Mouse (Mus musculus) bone marrow, adult 2 months (tissue): Measurements from ENCODE around the gene Gm9857. TPM values are rescaled to one million over a fixed set of nuclear protein-coding genes. Genes with fewer than 3 reads are reported as not detected.

Experiments
- H3K27ac ChIP-seq: fragments of 200-500 bp; 2 replicates; pipeline ENCODE4 v1.5.1; 2012; ENCODE audit warnings: low read depth, mild to moderate bottlenecking, control low read depth, inconsistent platforms, low read length; ENCODE audit not compliant: control insufficient read depth, poor library complexity, insufficient read depth
- H3K4me1 ChIP-seq: fragments of 200-500 bp; 2 replicates; pipeline ENCODE4 v1.6.1; 2011; ENCODE audit warnings: low read length; ENCODE audit not compliant: control insufficient read depth, insufficient read depth
- H3K4me3 ChIP-seq: fragments of 200-500 bp; replicated peaks from 2 replicates; pipeline ENCODE3; 2011; ENCODE audit warnings: mild to moderate bottlenecking, low read depth, low read length, control low read depth; ENCODE audit not compliant: control insufficient read depth
- CTCF ChIP-seq: fragments of 200-500 bp; IDR thresholded peaks from 2 replicates; pipeline ENCODE4 v1.5.1; 2011; ENCODE audit warnings: low read length, control low read depth; ENCODE audit not compliant: control insufficient read depth, insufficient read depth
- POLR2A ChIP-seq: fragments of 200-500 bp; IDR thresholded peaks from 2 replicates; pipeline ENCODE4 v1.6.1; 2011; ENCODE audit warnings: low read depth, mild to moderate bottlenecking, control low read depth, low read length, borderline replicate concordance; ENCODE audit not compliant: control insufficient read depth
- WGBS: fragments of 180-500 bp; shearing (Covaris S2); methylation state at CpG from one replicate; pipeline ENCODE4 v1.1.7; 2018; 5-methylcytosine and 5-hydroxymethylcytosine counted together
- polyA plus RNA-seq: library from polyadenylated mRNA; stranded (reverse); fragments of >200 nt; gene quantifications from 2 replicates; pipeline ENCODE4 v1.2.4, GENCODE M21; 2011; ENCODE audit warnings: low replicate concordance; ENCODE audit not compliant: missing spikeins, insufficient read depth, insufficient read length

Gm9857 gene
- polyA plus RNA-seq, 1 experiment = not detected

- no peak for TF ChIP-seq POLR2A
- TF ChIP-seq CTCF = no peak
- H3K4me1 ChIP-seq = no peaks in the 10 kb centered on the region
- WGBS = 78% methylated on average over 3 of the region's 3 CpGs
- H3K27ac ChIP-seq = no peak overlapping the region
- no peak overlapping the region for H3K4me3 ChIP-seq
Observed at GRCm38 (mm10) chr3:108917986-108918385, 22.3 kb downstream of the Gm9857 start.

GRCm38 (mm10) chr3:108916857-108917256, 23.4 kb downstream of the Gm9857 start:
- 39% methylated on average over 4 of the region's 4 CpGs for WGBS
- H3K4me1 ChIP-seq = peaks cover 2% of the 10 kb centered on the region
- no peak overlapping the region for H3K4me3 ChIP-seq
- no peak for TF ChIP-seq POLR2A
- no peak for TF ChIP-seq CTCF
- H3K27ac ChIP-seq = no peak overlapping the region

DNA sequence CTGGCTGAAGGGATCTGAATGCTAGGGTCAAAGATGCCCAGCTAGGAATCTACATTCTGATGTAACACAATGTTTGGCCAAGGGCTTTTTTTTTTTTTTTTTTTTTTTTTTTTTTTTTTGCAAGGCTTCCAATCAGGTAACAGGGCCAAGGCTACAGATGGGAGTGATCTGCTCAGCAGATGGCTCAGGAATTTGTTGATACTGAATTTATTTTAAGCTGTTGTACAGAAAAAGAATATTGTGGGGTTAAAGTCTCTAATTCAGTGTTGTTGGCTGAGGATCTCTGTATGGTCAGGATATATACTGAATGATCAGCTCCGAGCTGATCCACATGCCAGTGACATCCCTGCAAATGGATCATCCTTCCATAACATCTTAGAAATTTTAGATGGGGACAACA, 24.2 kb downstream of the Gm9857 start:
- Histone ChIP-seq H3K4me3 (no peak overlapping the region), H3K27ac (no peak overlapping the region), H3K4me1 (peaks cover 2% of the 10 kb centered on the region)
- no peak for TF ChIP-seq CTCF
- no peak for TF ChIP-seq POLR2A
- 87% methylated on average over 1 of the region's 1 CpGs for WGBS

DNA sequence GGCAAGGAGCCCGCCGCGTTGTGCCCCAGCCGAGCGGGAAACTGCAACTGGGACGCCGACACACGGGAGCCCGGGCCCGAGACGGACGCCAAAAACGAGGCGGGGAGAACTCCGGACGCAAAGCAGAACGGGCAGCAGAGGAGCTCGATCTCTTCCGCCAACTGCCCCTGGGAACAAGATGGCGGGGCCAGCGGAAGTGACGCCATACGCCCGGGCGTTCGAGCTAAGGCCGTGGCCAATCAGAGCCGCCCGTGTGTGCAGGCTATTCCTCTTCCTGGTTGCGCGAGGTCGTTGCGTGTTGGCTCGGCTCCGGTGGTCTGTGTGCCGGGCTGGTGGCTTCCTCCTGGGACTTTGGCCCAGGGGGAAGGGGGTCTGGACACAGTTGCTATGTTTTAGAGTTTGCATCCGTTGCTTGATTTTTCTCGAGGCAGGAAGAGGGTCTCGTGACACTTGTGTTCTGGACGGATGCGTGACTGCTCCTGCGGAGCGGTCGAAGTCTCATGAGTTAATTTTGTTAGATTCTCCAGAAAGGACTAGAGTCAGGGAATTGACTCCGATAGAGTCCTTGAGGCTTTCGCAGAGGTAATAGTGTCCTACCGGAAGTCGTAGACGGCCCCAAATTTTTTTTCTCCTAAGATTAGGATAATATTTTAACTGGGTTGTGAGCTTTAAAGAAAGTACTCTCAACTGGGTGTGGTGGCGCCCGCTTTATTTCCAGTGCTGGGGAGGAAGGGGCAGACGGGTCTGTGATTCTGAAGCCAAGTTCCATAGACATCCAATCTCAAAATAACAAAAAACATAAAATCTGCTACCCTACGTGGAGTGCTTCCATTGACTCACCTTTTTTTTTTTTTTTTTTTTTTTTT, 28.5 kb downstream of the Gm9857 start, which contains the start of gene Prpf38b:
TSS of gene Prpf38b (minus strand) at position 180 of the 866 bp plus-strand sequence.
- WGBS = under 1% methylated on average over 53 of the region's 53 CpGs
- TF ChIP-seq POLR2A (peak; percentile 92), CTCF (no peak)
- peaks cover 2% of the 10 kb centered on the region for H3K4me1 ChIP-seq
- H3K4me3 ChIP-seq = peak within 1 kb of the TSS; percentile 75
- H3K27ac ChIP-seq = peak within 1 kb of the TSS; percentile 98

- TF ChIP-seq CTCF = peak; percentile 63
- TF ChIP-seq POLR2A = no peak
- peaks cover 2% of the 10 kb centered on the region for H3K4me1 ChIP-seq
- peak overlapping the region; percentile 75 for H3K4me3 ChIP-seq
- H3K27ac ChIP-seq = peak overlapping the region; percentile 98
- WGBS = under 1% methylated on average over 44 of the region's 44 CpGs
Observed at GRCm38 (mm10) chr3:108911081-108911547, 29.1 kb downstream of the Gm9857 start.

DNA sequence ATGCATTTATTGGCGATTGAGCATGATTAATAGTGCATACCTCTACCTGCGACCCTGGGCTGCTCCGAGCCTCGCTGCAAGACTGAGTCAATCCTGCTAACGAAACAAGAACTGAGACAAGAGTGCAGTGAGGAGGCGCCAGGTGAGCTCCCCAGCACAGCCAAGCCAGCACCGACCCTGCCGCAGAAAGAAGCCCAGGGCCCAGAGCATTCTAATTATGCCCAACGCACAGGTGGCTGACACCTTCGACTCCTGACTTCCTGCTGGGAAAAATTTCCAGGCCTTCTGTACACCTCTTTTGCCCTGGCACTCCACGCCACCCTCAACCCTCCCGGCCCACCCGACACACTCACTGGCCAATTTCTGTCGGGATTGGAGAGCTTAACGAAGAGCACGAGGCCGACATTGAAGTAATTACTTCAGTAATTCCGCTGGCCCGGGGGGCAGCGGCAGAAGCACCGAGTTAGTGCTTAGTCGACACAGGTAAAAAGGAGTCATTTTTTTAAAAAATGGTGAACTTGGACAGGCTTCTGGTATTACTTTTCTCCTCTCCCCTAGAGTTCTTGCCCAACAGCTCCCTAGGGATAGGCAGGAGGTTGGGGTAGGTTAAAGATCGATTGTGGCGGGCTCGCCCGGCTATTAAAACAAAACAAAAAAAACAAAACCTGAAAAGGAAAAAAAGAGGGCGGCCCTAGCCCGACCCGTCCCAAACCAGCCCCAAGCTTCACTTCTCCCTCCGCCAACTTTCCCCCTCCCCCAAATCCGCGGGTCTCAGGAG, 29.8 kb downstream of the Gm9857 start:
- peak overlapping the region; percentile 75 for H3K4me3 ChIP-seq
- peak overlapping the region; percentile 98 for H3K27ac ChIP-seq
- no peak for TF ChIP-seq CTCF
- no peak for TF ChIP-seq POLR2A
- WGBS = under 1% methylated on average over 32 of the region's 32 CpGs
- H3K4me1 ChIP-seq = peaks cover 2% of the 10 kb centered on the region

- no peak overlapping the region for H3K4me3 ChIP-seq
- no peaks in the 10 kb centered on the region; the same call in 1 of the 2 replicates for H3K4me1 ChIP-seq
- WGBS = 83% methylated on average over 6 of the region's 6 CpGs
- no peak overlapping the region for H3K27ac ChIP-seq
- TF ChIP-seq POLR2A (no peak), CTCF (no peak)
Observed at GRCm38 (mm10) chr3:108902934-108903333, 37.3 kb downstream of the Gm9857 start.

GRCm38 (mm10) chr3:108902038-108902437, 38.2 kb downstream of the Gm9857 start:
- WGBS = 17% methylated on average over 2 of the region's 2 CpGs
- Histone ChIP-seq H3K4me3 (no peak overlapping the region), H3K27ac (no peak overlapping the region), H3K4me1 (no peaks in the 10 kb centered on the region; the same call in 1 of the 2 replicates)
- TF ChIP-seq CTCF (no peak), POLR2A (no peak)
